Mouse (Mus musculus) induced T-regulatory cell, adult 2 months (primary cell): ENCODE data around the gene Mrpl40.
"Not testable (repeated sequence)": the region's sequence is repeated elsewhere in the genome, so short reads cannot be mapped to it uniquely, and the experiment has no call there.

Experiments used
- DNase-seq: peaks from one replicate; pipeline ENCODE4 v3.0.0-alpha.2; 2012; ENCODE audit warnings: low read depth

Mrpl40 gene

DNA sequence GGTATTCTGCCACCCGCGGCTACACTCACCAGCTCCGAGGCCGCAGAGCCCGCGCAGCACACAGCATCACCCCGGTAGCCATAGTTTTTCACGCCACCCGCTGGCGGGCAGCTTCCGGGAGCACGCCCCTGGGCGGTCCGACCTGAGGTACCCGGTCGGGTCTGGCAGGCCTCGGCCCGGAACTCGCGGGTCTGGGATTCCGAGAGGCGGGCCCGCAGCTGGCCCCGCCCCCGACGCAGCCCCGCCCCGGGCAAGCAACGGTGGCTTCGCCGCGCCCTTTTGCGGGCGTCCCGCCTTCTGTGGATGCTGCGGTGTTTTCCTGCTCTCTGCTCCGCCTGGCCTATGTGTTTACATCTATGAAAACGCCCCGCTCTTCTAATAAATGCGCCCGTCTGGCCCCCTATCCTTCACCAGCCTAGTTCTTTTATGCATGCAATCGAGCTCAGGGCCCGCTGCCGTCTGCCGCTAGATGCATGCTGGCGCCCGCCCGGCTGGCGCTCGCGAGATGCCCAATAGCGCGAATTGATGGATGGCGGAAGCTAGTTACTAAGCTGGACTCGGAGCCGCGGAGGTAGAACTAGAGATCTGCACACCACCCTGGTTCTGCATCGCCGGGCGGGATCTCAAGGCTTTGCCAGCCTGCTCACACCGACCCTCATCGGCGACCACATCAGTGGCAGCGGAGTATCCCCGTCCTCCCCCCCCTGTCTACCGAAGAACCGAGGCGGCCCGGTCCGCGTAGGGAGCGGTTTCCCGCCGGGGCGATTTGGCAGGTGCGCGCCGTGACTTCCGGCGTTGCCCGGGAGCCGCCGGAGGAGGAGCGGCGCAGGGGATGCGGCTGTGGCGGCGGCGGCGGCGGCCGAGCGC lies at the start of gene Mrpl40, which contains the start of gene Hira:
Gene Mrpl40, minus strand, starts transcription at position 421 of the 867 bp plus-strand sequence.
Gene Hira, plus strand, starts transcription at position 596 of the 867 bp plus-strand sequence.
- DNase-seq, result peak; percentile 94

GRCm38 (mm10) chr16:18921771-18922170 lies 45.1 kb upstream of the Mrpl40 start:
- DNase-seq, result no peak

DNA sequence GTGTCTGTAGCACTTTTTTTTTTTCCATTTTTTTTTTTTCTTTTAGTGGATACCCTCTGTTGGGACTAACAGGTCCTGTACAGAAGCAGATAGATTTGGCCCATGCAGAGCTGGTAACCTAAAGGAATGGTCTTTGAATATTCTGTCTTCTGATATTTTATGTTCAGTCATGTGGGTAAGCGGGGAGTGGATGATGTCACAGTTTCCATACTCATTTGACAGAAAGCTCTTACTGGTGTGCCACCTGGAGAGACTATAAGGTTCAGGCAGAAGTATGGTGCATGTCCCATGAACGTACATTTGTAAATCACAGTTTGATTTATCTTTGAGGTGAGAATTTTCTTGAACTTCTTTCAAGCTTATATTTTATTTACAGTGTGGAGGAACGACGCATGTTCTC lies 39.4 kb upstream of the Mrpl40 start:
- DNase-seq, result no peak

- peak; percentile 12 for DNase-seq
Observed at GRCm38 (mm10) chr16:18905648-18906047, 29.0 kb upstream of the Mrpl40 start.

GRCm38 (mm10) chr16:18896429-18896828 lies 19.8 kb upstream of the Mrpl40 start:
- no peak for DNase-seq

DNA sequence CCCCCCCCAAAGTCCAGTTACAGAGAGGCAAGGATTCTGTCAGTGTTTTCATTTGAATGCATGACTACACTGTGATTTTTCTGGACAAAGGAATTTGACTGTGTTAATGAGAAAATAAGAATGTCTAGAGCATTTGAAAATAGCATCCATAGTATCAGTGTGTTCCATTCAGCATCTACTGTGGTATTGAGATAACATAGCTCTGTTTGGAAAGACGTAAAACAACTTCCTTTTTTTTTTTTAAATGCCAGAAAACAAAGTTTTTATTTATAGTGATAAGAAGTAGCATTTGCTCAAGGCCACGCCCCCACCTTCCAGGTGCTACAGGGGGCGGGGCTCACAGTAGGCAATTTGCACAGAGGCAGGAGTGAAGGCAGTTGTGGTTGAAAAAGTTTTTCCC lies 18.6 kb upstream of the Mrpl40 start:
- no peak for DNase-seq

DNA sequence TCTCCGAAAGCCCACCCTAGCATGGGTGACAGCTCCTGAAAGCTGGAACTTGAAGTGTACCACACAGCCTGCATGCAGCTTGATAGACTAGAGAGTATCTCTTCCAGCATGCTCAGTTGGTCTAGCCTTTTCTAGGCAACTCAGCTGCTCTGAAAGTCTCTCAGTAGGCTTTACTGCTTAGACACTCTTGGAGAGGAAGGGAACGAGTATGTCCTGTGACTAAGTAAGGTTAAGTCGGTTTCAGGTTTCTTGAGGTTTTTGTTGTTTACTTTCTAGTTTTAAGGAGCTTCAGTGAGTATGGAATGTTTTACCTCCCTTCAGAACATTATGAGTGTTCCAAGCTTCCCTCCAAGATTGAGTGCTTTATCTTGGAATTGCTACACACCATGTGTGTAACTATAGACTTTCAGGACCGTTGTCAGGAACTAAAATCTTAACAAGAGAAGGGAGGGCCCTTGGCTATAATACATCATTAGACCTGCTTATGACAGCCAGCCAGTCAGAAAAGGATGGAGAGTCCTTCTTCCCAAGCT lies 17.2 kb upstream of the Mrpl40 start:
- DNase-seq, result no peak

DNA sequence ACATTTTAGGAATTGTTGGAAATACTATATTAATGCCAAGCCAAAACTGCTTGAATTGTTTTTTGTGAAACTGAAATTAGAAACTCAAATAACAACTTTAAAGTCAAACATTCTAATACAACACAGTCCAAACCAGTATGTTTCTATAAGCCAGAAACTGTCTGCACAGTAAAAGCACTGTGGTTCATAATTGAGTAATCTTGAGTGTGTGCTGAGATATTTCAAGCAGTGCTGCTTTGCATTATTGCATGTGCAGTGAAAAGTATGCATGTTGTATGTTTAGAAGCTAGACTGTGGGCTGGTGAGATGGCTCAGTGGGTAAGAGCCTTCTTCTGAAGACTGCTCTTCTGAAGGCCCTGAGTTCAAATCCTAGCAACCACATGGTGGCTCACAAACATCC lies 7.4 kb upstream of the Mrpl40 start:
- DNase-seq, result no peak

- no peak for DNase-seq
Observed at GRCm38 (mm10) chr16:18878091-18878720, 1.5 kb upstream of the Mrpl40 start.

- peak; percentile 87 for DNase-seq
Observed at GRCm38 (mm10) chr16:18877386-18878090, 876 bp upstream of the Mrpl40 start.

GRCm38 (mm10) chr16:18876091-18876441 lies 596 bp downstream of the Mrpl40 start:
- no peak for DNase-seq

DNA sequence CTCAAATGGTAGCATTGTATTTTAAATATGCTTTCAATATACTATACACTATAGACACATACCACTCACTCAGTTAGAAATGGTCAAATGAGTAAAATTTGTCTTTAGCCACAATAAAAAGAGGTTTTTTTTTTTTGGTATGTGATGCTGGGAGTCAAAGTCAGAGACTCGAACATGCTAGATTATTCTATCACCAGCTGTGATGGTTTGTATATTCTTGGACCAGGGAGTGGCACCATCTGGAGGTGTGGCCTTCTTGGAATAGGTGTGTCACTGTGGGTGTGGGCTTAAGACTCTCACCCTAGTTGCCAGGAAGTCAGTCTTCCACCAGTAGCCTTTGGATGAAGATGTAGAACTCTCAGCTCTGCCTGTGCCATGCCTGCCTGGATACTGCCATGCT lies 6.2 kb downstream of the Mrpl40 start:
- not testable (repeated sequence) for DNase-seq

GRCm38 (mm10) chr16:18860186-18860585 lies 16.5 kb downstream of the Mrpl40 start:
- no peak for DNase-seq

GRCm38 (mm10) chr16:18858551-18858950 lies 18.1 kb downstream of the Mrpl40 start:
- DNase-seq, result peak; percentile 77

DNA sequence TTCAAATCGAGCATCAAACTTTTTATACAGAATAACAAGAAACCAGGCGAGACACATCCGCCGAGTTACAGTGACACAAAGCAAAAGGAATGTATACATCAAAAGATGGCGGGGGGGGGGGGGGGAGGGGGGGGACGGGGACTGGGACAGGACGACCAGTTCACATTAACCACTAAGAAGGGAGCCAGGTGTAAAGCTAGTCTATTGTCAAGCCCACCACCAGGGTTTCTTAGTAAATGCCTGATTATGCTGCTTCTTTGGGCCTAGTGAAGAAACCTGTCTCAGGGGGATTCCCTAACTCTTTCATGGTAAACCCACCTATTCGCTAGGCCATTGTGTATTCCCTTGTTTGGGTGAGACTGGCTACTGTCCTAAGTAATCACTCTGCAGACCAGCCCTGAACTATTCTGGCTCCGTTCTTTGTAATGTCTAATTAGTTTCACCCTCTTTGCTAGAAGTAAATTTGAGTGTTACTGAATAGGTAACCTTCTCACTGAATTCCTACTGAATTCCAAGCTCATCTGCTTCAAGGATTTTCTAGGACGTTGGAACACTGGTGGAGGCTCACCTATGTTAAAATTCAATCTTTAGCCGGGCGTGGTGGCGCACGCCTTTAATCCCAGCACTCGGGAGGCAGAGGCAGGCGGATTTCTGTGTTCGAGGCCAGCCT lies 27.0 kb downstream of the Mrpl40 start:
- DNase-seq, result not testable (repeated sequence)

DNA sequence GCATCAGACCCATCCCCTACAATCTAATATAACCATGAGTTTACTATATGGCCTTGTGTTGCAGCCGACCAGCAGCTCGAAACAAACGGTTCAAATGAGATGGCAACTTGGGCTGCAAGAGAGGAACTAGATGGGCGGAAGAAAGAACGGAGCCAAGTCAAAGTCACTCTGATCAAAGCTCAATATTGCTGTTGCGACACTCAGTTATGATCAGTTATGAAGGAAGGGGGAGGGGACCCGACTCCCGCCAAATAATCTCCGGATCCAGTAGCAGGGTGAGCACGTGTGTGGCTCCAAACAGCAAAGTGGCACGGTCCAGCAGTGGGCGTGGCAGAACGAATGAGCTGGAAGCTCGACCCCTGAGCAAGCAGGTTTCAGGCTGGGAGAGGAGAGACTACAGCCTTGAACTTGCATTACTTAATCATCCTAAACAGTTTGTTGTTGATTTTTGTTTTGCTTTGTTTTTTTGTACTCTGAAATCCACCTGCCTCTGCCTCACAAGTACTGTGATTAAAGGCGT lies 30.3 kb downstream of the Mrpl40 start:
- no peak for DNase-seq

GRCm38 (mm10) chr16:18838346-18838745 lies 38.3 kb downstream of the Mrpl40 start:
- no peak for DNase-seq

- peak; percentile 96 for DNase-seq
Observed at GRCm38 (mm10) chr16:18836468-18837208, 40.0 kb downstream of the Mrpl40 start, which contains the start of the genes 2510002D24Rik and Gm28539. Gene 2510002D24Rik, plus strand, starts transcription at chr16:18836578. Gene Gm28539, plus strand, starts transcription at chr16:18836584.

DNA sequence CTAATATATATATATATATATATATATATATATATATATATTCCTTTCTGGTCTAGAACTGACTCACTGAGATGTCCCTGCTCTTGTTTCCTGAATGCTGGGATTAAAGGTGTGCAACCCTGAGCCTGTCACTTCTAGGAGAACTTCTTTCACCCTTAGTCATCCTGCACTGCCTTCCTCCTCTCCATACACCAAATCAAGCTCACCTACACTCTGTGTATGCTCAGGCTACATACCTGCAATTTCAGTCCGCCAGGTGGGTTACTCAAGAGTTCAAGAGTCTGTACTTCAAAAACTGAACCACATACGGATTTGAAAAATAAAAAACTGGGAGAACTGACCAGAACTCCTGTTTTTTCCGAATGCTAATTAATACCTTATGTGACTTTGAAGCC lies 40.6 kb downstream of the Mrpl40 start:
- no peak for DNase-seq

DNA sequence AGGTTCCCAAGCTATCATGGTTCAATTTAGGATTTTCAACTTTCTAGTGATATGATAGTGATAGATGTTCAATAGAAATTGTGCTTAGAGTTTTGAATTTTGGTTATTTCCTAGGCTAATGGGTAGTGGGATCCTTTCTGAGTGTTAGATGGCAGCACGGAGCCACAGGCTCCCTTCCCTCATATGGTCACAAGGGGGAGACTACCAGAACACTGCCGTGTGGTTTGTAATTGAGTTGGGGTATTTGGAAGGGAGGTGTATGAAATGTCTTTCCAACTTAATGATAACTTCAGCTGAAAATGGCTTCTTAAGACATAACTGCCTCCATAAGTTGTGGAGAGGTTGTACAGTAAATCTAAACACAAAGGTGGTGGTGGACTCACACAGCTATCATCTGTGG lies 43.2 kb downstream of the Mrpl40 start:
- no peak for DNase-seq

DNA sequence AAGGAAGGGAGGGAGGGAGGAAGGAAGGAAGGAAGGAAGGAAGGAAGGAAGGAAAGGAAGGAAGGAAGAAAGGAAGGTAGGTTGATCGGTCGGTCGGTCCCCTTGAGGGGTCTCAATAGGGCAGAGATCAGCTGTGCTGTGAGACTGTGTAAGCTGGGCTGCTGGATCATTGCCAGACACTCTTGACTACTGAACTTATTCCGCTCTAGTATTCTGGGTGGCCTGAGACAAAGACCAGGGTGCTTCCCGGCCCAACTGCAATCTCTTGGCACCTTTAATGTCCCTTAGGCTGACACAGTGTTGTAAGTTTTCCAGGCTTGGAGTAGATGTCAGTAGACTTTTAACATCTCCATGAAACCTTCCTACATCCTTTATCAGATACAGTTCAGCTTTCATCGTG lies 47.6 kb downstream of the Mrpl40 start:
- DNase-seq, result no peak
